ENCODE assay signal across 25 mouse cellular contexts in genomic region chr19:12558219-12558618, GRCm38 (mm10). TPM values are rescaled to one million over a fixed set of nuclear protein-coding genes. Genes with fewer than 3 reads are reported as not detected.
"Had no signal": no experiment of that assay in that cellular context is flagged by ENCODE, and none has a peak within 500 bp of the region (broad histone marks: within the 10 kb centered on the region; RNA-seq: fewer than 3 reads in every experiment).

No protein-coding gene starts in this region.

- H3K36me3 ChIP-seq: limb, embryonic 10.5 days; limb, embryonic 13.5 days; liver, embryonic 13.5 days; lung, embryonic 15.5 days; midbrain, embryonic 12.5 days; midbrain, embryonic 15.5 days; neural tube, embryonic 13.5 days had no signal

- H3K27ac ChIP-seq: kidney, postnatal 0 days; layer of hippocampus, adult 2 months; limb, embryonic 10.5 days; limb, embryonic 13.5 days; liver, embryonic 13.5 days; lung, embryonic 15.5 days; midbrain, embryonic 12.5 days; midbrain, embryonic 15.5 days; neural tube, embryonic 13.5 days had no signal

- ATAC-seq: intestine, embryonic 16.5 days; midbrain, embryonic 15.5 days had no signal

- H3K4me3 ChIP-seq: layer of hippocampus, adult 2 months; limb, embryonic 10.5 days; limb, embryonic 13.5 days; liver, embryonic 13.5 days; lung, embryonic 15.5 days; midbrain, embryonic 12.5 days; midbrain, embryonic 15.5 days; myocyte; neural tube, embryonic 13.5 days had no signal

- H3K9ac ChIP-seq: limb, embryonic 13.5 days; liver, embryonic 13.5 days; lung, embryonic 15.5 days; midbrain, embryonic 12.5 days; midbrain, embryonic 15.5 days; neural tube, embryonic 13.5 days had no signal

- H3K4me1 ChIP-seq: limb, embryonic 10.5 days; limb, embryonic 13.5 days; liver, embryonic 13.5 days; lung, embryonic 15.5 days; midbrain, embryonic 12.5 days; midbrain, embryonic 15.5 days; neural tube, embryonic 13.5 days had no signal

- DNase-seq: kidney, adult 18-20 months; kidney, adult 9 months; kidney, postnatal 25 days; layer of hippocampus, adult 9-11 months; liver; liver, embryonic 13.5 days; lung, postnatal 14 days; right cerebral cortex, postnatal 14 days; right cerebral cortex, postnatal 4 days; thymus, postnatal 25 days had no signal

- H3K9me3 ChIP-seq: limb, embryonic 10.5 days; limb, embryonic 13.5 days; liver, embryonic 13.5 days; lung, embryonic 15.5 days; midbrain, embryonic 12.5 days; midbrain, embryonic 15.5 days; neural tube, embryonic 13.5 days had no signal

- H3K4me2 ChIP-seq: limb, embryonic 13.5 days; liver, embryonic 13.5 days; lung, embryonic 15.5 days; midbrain, embryonic 12.5 days; midbrain, embryonic 15.5 days; neural tube, embryonic 13.5 days had no signal

- H3K27me3 ChIP-seq: limb, embryonic 13.5 days; liver, embryonic 13.5 days; lung, embryonic 15.5 days; midbrain, embryonic 12.5 days; midbrain, embryonic 15.5 days; neural tube, embryonic 13.5 days had no signal

RNA-seq across cellular contexts. Expression of gene Gm4952, which starts 41.6 kb away (rescaled TPM):
- total RNA-seq: layer of hippocampus, adult 2 months; layer of hippocampus, postnatal 25 days; left cerebral cortex, adult 18-20 months; neutrophil, adult 5-6 weeks had no signal
- polyA plus RNA-seq: large intestine, adult 2 months; limb, embryonic 10.5 days; midbrain, embryonic 12.5 days; myocyte; neural tube, embryonic 13.5 days; stomach, embryonic 14.5 days had no signal
